In genomic region chr4:148515313-148515712, GRCm38 (mm10) we compare ENCODE assay signal across 10 mouse cellular contexts. TPM values are rescaled to one million over a fixed set of nuclear protein-coding genes. Genes with fewer than 3 reads are reported as not detected.
DNase-seq lines count a peak whose midpoint lies in the region; ATAC-seq lines count a peak whose summit lies in the region.
"Had no signal": no experiment of that assay in that cellular context is flagged by ENCODE, and none has a peak within 500 bp of the region (broad histone marks: within the 10 kb centered on the region; RNA-seq: fewer than 3 reads in every experiment).

No protein-coding gene starts in this region.

- no peaks in the 10 kb centered on the region for H3K9me3 ChIP-seq in kidney, embryonic 14.5 days (ENCODE audit: control insufficient read depth, low read length)
- H3K9me3 ChIP-seq: forebrain, embryonic 13.5 days had no signal

- no peaks in the 10 kb centered on the region for H3K27me3 ChIP-seq in kidney, embryonic 14.5 days (ENCODE audit: control insufficient read depth, insufficient read depth, low read length)
- H3K27me3 ChIP-seq: forebrain, embryonic 13.5 days had no signal

- peaks cover 56% of the 10 kb centered on the region for H3K36me3 ChIP-seq in kidney, embryonic 14.5 days (ENCODE audit: control insufficient read depth, insufficient read depth, low read length)

- H3K27ac ChIP-seq in kidney, embryonic 14.5 days (ENCODE audit: low read depth, low read length), result no peak overlapping the region
- H3K27ac ChIP-seq: forebrain, embryonic 13.5 days had no signal

- H3K9ac ChIP-seq in kidney, embryonic 14.5 days (ENCODE audit: low read depth, low read length), result no peak overlapping the region
- H3K9ac ChIP-seq: forebrain, embryonic 13.5 days had no signal

- no peak overlapping the region for H3K4me2 ChIP-seq in kidney, embryonic 14.5 days (replicated peaks; ENCODE audit: low read depth, low read length)
- H3K4me2 ChIP-seq: forebrain, embryonic 13.5 days had no signal

- H3K4me3 ChIP-seq in kidney, embryonic 14.5 days (ENCODE audit: low read length), result no peak overlapping the region
- H3K4me3 ChIP-seq: forebrain, embryonic 13.5 days had no signal

- WGBS in kidney, embryonic 14.5 days, result 94% methylated on average over 2 of the region's 2 CpGs

- DNase-seq in kidney, adult 18-20 months, result peak; percentile 73
- DNase-seq in 3T3-L1 (ENCODE audit: low read depth, low spot score), result peak; percentile 29
- peak; percentile 5 to 14 for DNase-seq in B cell, adult 2 months
- DNase-seq in kidney, adult 9 months, result peak; percentile 87
- DNase-seq in ovary, postnatal 36 days (ENCODE audit: low spot score), result no peak
- no peak for DNase-seq in ovary, postnatal 14 days (ENCODE audit: low spot score)
- DNase-seq: lung, postnatal 36 days had no signal

- H3K4me1 ChIP-seq in kidney, embryonic 14.5 days (ENCODE audit: control insufficient read depth, insufficient read depth, low read length), result no peaks in the 10 kb centered on the region

- no peak for ATAC-seq in kidney, embryonic 14.5 days (ENCODE audit: low FRiP score, low TSS enrichment)
- ATAC-seq in inflammation-experienced regulatory T-cells, adult 6 months, result no peak
- ATAC-seq: forebrain, embryonic 13.5 days had no signal

RNA-seq across cellular contexts. Expression of gene Angptl7, which starts 15.1 kb away (rescaled TPM):
- polyA plus RNA-seq in kidney, embryonic 14.5 days (2014; fragmentation: Nextera tagmentation; extraction: Ambion mirVana), result 0.54 and 1.4 TPM in 2 replicates
- polyA plus RNA-seq in inflammation-experienced regulatory T-cells, adult 6 months (2017; shearing (Covaris generic)), result under 1 TPM; 0.16 to 0.61 (median 0.36) TPM

RNA-seq across cellular contexts. Expression of gene Exosc10, which starts 42.9 kb away (rescaled TPM):
- 65.7 and 101 TPM in 2 replicates for polyA plus RNA-seq in kidney, embryonic 14.5 days (2014; fragmentation: Nextera tagmentation; extraction: Ambion mirVana)
- 100 to 1,000 TPM in 1 of 3 experiments, 10 to 100 TPM in 2; 63.8 to 103 (median 96.2) TPM for polyA plus RNA-seq in inflammation-experienced regulatory T-cells, adult 6 months (2017; shearing (Covaris generic))

Comparison
In these comparisons a context has a peak if more than half of its experiments do, and no peak if none do; other contexts are left out.
1. DNase-seq: peak in kidney, adult 18-20 months (single experiment), 3T3-L1 (single experiment), B cell, adult 2 months (2 of 2) and kidney, adult 9 months (single experiment); none in ovary, postnatal 36 days (single experiment) and ovary, postnatal 14 days (single experiment).